Mouse (Mus musculus) urinary bladder, postnatal 4 days (tissue): ENCODE data around the gene Ubd.
"Not testable (repeated sequence)": the region's sequence is repeated elsewhere in the genome, so short reads cannot be mapped to it uniquely, and the experiment has no call there.

ENCODE experiments used
- DNase-seq, 2 experiments: peaks; one replicate each; pipeline ENCODE4 v3.0.0; 2021 to 2022; ENCODE audit warnings: low spot score in 2 of 2

Gene Ubd

GRCm38 (mm10) chr17:37193656-37194055, at the start of gene Ubd:
Gene Ubd (plus strand): TSS chr17:37193892.
- no peak for DNase-seq

GRCm38 (mm10) chr17:37161394-37161793, 32.3 kb upstream of the Ubd start, which contains the start of gene Olfr93:
Gene Olfr93 (minus strand): TSS chr17:37161494.
- DNase-seq, result no peak

GRCm38 (mm10) chr17:37185474-37185873, 8.2 kb upstream of the Ubd start:
- DNase-seq, result no peak

GRCm38 (mm10) chr17:37190711-37191110, 3.0 kb upstream of the Ubd start:
- DNase-seq, result no peak

GRCm38 (mm10) chr17:37193032-37193431, 660 bp upstream of the Ubd start:
- no peak for DNase-seq

GRCm38 (mm10) chr17:37194782-37195181, 1.1 kb downstream of the Ubd start:
- no peak for DNase-seq

GRCm38 (mm10) chr17:37196845-37197724, 3.4 kb downstream of the Ubd start:
- peak in 1 of 2 experiments; percentile 21 for DNase-seq

GRCm38 (mm10) chr17:37200894-37201293, 7.2 kb downstream of the Ubd start, which contains the start of gene Olfr94:
Gene Olfr94 (minus strand): TSS chr17:37200994.
- no peak for DNase-seq

GRCm38 (mm10) chr17:37203206-37203916, 9.7 kb downstream of the Ubd start:
- DNase-seq, result peak; percentile 56 to 71

GRCm38 (mm10) chr17:37203917-37204236, 10.2 kb downstream of the Ubd start:
- DNase-seq, result no peak

GRCm38 (mm10) chr17:37210884-37211768, 17.4 kb downstream of the Ubd start:
- DNase-seq, result no peak

GRCm38 (mm10) chr17:37213018-37213417, 19.3 kb downstream of the Ubd start, which contains the start of gene Olfr95:
Gene Olfr95 (minus strand): TSS chr17:37213118.
- DNase-seq, result no peak

GRCm38 (mm10) chr17:37218486-37218885, 24.8 kb downstream of the Ubd start:
- no peak for DNase-seq

- no peak for DNase-seq
Measured at GRCm38 (mm10) chr17:37219846-37220245, 26.2 kb downstream of the Ubd start, which contains the start of gene Olfr96. Gene Olfr96 (plus strand): TSS chr17:37220146.

- DNase-seq, result no peak
Measured at GRCm38 (mm10) chr17:37221879-37222278, 28.2 kb downstream of the Ubd start.

- DNase-seq, result not testable (repeated sequence)
Measured at GRCm38 (mm10) chr17:37237230-37237629, 43.5 kb downstream of the Ubd start, which contains the start of gene Olfr97. Gene Olfr97 (minus strand): TSS chr17:37237330.

- no peak for DNase-seq
Measured at GRCm38 (mm10) chr17:37242198-37242597, 48.5 kb downstream of the Ubd start.
